Mouse (Mus musculus) liver, embryonic 13.5 days (tissue): ENCODE measurements around the gene Arntl. TPM values are rescaled to one million over a fixed set of nuclear protein-coding genes. Genes with fewer than 3 reads are reported as not detected.

Source experiments
- ATAC-seq: fragments of 200-750 bp; cut with Nextera tagmentation; 2 replicates; pipeline ENCODE4 v1.8.0; 2017; ENCODE audit warnings: low read depth, mild to moderate bottlenecking, moderate number of reproducible peaks, moderate library complexity
- DNase-seq: peaks from one replicate; pipeline ENCODE4 v3.0.0; 2022
- H3K27ac ChIP-seq: fragments of 300-500 bp; sonication (generic); 2 replicates; pipeline ENCODE4 v1.5.1; 2015; ENCODE audit warnings: moderate library complexity, mild to moderate bottlenecking, inconsistent platforms
- H3K27me3 ChIP-seq: fragments of 300-500 bp; sonication (generic); 2 replicates; pipeline ENCODE4 v1.6.1; 2015; ENCODE audit warnings: mild to moderate bottlenecking, inconsistent platforms
- H3K36me3 ChIP-seq: fragments of 300-500 bp; sonication (generic); 2 replicates; pipeline ENCODE4 v1.6.1; 2015; ENCODE audit warnings: mild to moderate bottlenecking, inconsistent platforms
- H3K4me1 ChIP-seq: fragments of 300-500 bp; sonication (generic); replicated peaks from 2 replicates; pipeline ENCODE4 v1.6.1; 2015; ENCODE audit warnings: inconsistent platforms
- H3K4me2 ChIP-seq: fragments of 300-500 bp; sonication (generic); 2 replicates; pipeline ENCODE4 v1.6.1; 2015; ENCODE audit warnings: inconsistent platforms, mild to moderate bottlenecking, moderate library complexity
- H3K4me3 ChIP-seq: fragments of 300-500 bp; sonication (generic); replicated peaks from 2 replicates; pipeline ENCODE4 v1.5.1; 2015; ENCODE audit warnings: mild to moderate bottlenecking, inconsistent platforms
- H3K9ac ChIP-seq: fragments of 300-500 bp; sonication (generic); 2 replicates; pipeline ENCODE4 v1.6.1; 2015; ENCODE audit warnings: mild to moderate bottlenecking, inconsistent platforms
- H3K9me3 ChIP-seq: fragments of 300-500 bp; sonication (generic); replicated peaks from 2 replicates; pipeline ENCODE4 v1.6.1; 2016; ENCODE audit warnings: inconsistent platforms
- WGBS: fragments of 180-500 bp; shearing (Covaris S2); methylation state at CpG from one replicate; pipeline ENCODE4 v1.1.7; 2015; ENCODE audit not compliant: insufficient replicate concordance; 5-methylcytosine and 5-hydroxymethylcytosine counted together
- polyA plus RNA-seq: library from polyadenylated mRNA; unstranded; fragments of >200 nt; fragmentation: Nextera tagmentation; extraction: Ambion mirVana; gene quantifications from 2 replicates; pipeline ENCODE4 v1.2.1, GENCODE M21; 2015

Arntl gene
- polyA plus RNA-seq, 1 experiment from 2014 or later = 4.6 TPM

GRCm38 (mm10) chr7:113210441-113210840 is 3.2 kb downstream of the Arntl start:
- H3K4me1 ChIP-seq = peaks cover 8% of the 10 kb centered on the region; the same call in 1 of the 2 replicates
- H3K4me2 ChIP-seq = no peak overlapping the region
- ATAC-seq (no peak), DNase-seq (no peak)
- 29% methylated on average over 4 of the region's 4 CpGs for WGBS
- H3K27ac ChIP-seq = no peak overlapping the region
- H3K36me3 ChIP-seq = no peaks in the 10 kb centered on the region
- peaks cover 66% of the 10 kb centered on the region for H3K27me3 ChIP-seq
- no peaks in the 10 kb centered on the region for H3K9me3 ChIP-seq
- no peak overlapping the region for H3K9ac ChIP-seq
- no peak overlapping the region for H3K4me3 ChIP-seq

GRCm38 (mm10) chr7:113214245-113215169 is 7.2 kb downstream of the Arntl start:
- no peak overlapping the region for H3K27ac ChIP-seq
- no peaks in the 10 kb centered on the region for H3K9me3 ChIP-seq
- peaks cover 26% of the 10 kb centered on the region for H3K27me3 ChIP-seq
- DNase-seq = no peak
- no peak overlapping the region for H3K4me2 ChIP-seq
- no peak for ATAC-seq
- WGBS = 32% methylated on average over 6 of the region's 6 CpGs
- no peaks in the 10 kb centered on the region for H3K36me3 ChIP-seq
- no peaks in the 10 kb centered on the region for H3K4me1 ChIP-seq
- H3K4me3 ChIP-seq = no peak overlapping the region
- no peak overlapping the region for H3K9ac ChIP-seq

GRCm38 (mm10) chr7:113216152-113216551 is 8.9 kb downstream of the Arntl start:
- Histone ChIP-seq H3K9me3 (no peaks in the 10 kb centered on the region), H3K36me3 (no peaks in the 10 kb centered on the region), H3K4me1 (no peaks in the 10 kb centered on the region), H3K4me3 (no peak overlapping the region), H3K9ac (no peak overlapping the region), H3K27ac (no peak overlapping the region), H3K4me2 (no peak overlapping the region), H3K27me3 (peaks cover 9% of the 10 kb centered on the region)
- no peak for DNase-seq
- no peak for ATAC-seq
- WGBS = 37% methylated on average over 8 of the region's 8 CpGs

GRCm38 (mm10) chr7:113219416-113219815 is 12.2 kb downstream of the Arntl start:
- Histone ChIP-seq H3K9ac (no peak overlapping the region), H3K4me2 (no peak overlapping the region), H3K4me1 (no peaks in the 10 kb centered on the region), H3K27ac (no peak overlapping the region), H3K4me3 (no peak overlapping the region), H3K36me3 (no peaks in the 10 kb centered on the region), H3K27me3 (no peaks in the 10 kb centered on the region), H3K9me3 (no peaks in the 10 kb centered on the region)
- 51% methylated on average over 13 of the region's 13 CpGs for WGBS
- no peak for DNase-seq
- no peak for ATAC-seq

- ATAC-seq = no peak
- Histone ChIP-seq H3K9ac (no peak overlapping the region), H3K27me3 (no peaks in the 10 kb centered on the region), H3K4me1 (no peaks in the 10 kb centered on the region), H3K27ac (no peak overlapping the region), H3K36me3 (no peaks in the 10 kb centered on the region), H3K4me2 (no peak overlapping the region), H3K9me3 (no peaks in the 10 kb centered on the region), H3K4me3 (no peak overlapping the region)
- WGBS = 60% methylated on average over 3 of the region's 3 CpGs
- DNase-seq = no peak
Observed at GRCm38 (mm10) chr7:113219864-113220263, 12.6 kb downstream of the Arntl start.

- H3K27ac ChIP-seq = no peak overlapping the region
- no peak overlapping the region for H3K4me2 ChIP-seq
- DNase-seq = no peak
- H3K36me3 ChIP-seq = no peaks in the 10 kb centered on the region
- no peaks in the 10 kb centered on the region for H3K27me3 ChIP-seq
- ATAC-seq = no peak
- H3K4me1 ChIP-seq = no peaks in the 10 kb centered on the region
- H3K9me3 ChIP-seq = no peaks in the 10 kb centered on the region
- no peak overlapping the region for H3K9ac ChIP-seq
- 54% methylated on average over 6 of the region's 6 CpGs for WGBS
- H3K4me3 ChIP-seq = no peak overlapping the region
Observed at GRCm38 (mm10) chr7:113220691-113221238, 13.5 kb downstream of the Arntl start.

GRCm38 (mm10) chr7:113222821-113223220 is 15.6 kb downstream of the Arntl start:
- Histone ChIP-seq H3K27me3 (no peaks in the 10 kb centered on the region), H3K36me3 (no peaks in the 10 kb centered on the region), H3K4me3 (no peak overlapping the region), H3K9ac (no peak overlapping the region), H3K4me2 (no peak overlapping the region), H3K4me1 (no peaks in the 10 kb centered on the region), H3K9me3 (no peaks in the 10 kb centered on the region), H3K27ac (no peak overlapping the region)
- DNase-seq (no peak), ATAC-seq (no peak)
- 66% methylated on average over 5 of the region's 5 CpGs for WGBS

- Histone ChIP-seq H3K9ac (no peak overlapping the region), H3K9me3 (no peaks in the 10 kb centered on the region), H3K4me3 (no peak overlapping the region), H3K27ac (no peak overlapping the region), H3K27me3 (no peaks in the 10 kb centered on the region), H3K36me3 (no peaks in the 10 kb centered on the region), H3K4me2 (no peak overlapping the region), H3K4me1 (no peaks in the 10 kb centered on the region)
- ATAC-seq (no peak), DNase-seq (no peak)
- WGBS = 69% methylated on average over 1 of the region's 1 CpGs
Observed at GRCm38 (mm10) chr7:113224620-113225019, 17.4 kb downstream of the Arntl start.

GRCm38 (mm10) chr7:113228498-113228897 is 21.2 kb downstream of the Arntl start:
- H3K4me2 ChIP-seq = no peak overlapping the region
- no peaks in the 10 kb centered on the region for H3K36me3 ChIP-seq
- no peaks in the 10 kb centered on the region for H3K9me3 ChIP-seq
- H3K4me1 ChIP-seq = no peaks in the 10 kb centered on the region
- H3K27ac ChIP-seq = no peak overlapping the region
- ATAC-seq (no peak), DNase-seq (no peak)
- 52% methylated on average over 6 of the region's 6 CpGs for WGBS
- H3K9ac ChIP-seq = no peak overlapping the region
- H3K27me3 ChIP-seq = no peaks in the 10 kb centered on the region
- H3K4me3 ChIP-seq = no peak overlapping the region

GRCm38 (mm10) chr7:113236135-113236534 is 28.9 kb downstream of the Arntl start:
- H3K4me2 ChIP-seq = no peak overlapping the region
- WGBS = 76% methylated on average over 8 of the region's 8 CpGs

GRCm38 (mm10) chr7:113238365-113238764 is 31.1 kb downstream of the Arntl start:
- Histone ChIP-seq H3K4me2 (no peak overlapping the region), H3K9me3 (no peaks in the 10 kb centered on the region), H3K9ac (no peak overlapping the region), H3K27ac (no peak overlapping the region), H3K27me3 (no peaks in the 10 kb centered on the region), H3K4me3 (no peak overlapping the region), H3K4me1 (peaks cover 15% of the 10 kb centered on the region), H3K36me3 (no peaks in the 10 kb centered on the region)
- ATAC-seq (no peak), DNase-seq (no peak)
- WGBS = 58% methylated on average over 6 of the region's 6 CpGs

More at GRCm38 (mm10) chr7:113236135-113236534, 28.9 kb downstream of the Arntl start:
- H3K27me3 ChIP-seq = no peaks in the 10 kb centered on the region
- H3K4me3 ChIP-seq = no peak overlapping the region
- H3K9me3 ChIP-seq = no peaks in the 10 kb centered on the region
- no peak overlapping the region for H3K9ac ChIP-seq
- no peaks in the 10 kb centered on the region for H3K36me3 ChIP-seq
- H3K4me1 ChIP-seq = peaks cover 15% of the 10 kb centered on the region
- no peak overlapping the region for H3K27ac ChIP-seq
- no peak for DNase-seq
- ATAC-seq = no peak
